Mouse (Mus musculus): Measurements from ENCODE around the gene Pnkd. TPM values are rescaled to one million over a fixed set of nuclear protein-coding genes. Genes with fewer than 3 reads are reported as not detected.

The Pnkd gene
- polyA plus RNA-seq, 1 experiment from 2014 or later: 169 TPM

DNA sequence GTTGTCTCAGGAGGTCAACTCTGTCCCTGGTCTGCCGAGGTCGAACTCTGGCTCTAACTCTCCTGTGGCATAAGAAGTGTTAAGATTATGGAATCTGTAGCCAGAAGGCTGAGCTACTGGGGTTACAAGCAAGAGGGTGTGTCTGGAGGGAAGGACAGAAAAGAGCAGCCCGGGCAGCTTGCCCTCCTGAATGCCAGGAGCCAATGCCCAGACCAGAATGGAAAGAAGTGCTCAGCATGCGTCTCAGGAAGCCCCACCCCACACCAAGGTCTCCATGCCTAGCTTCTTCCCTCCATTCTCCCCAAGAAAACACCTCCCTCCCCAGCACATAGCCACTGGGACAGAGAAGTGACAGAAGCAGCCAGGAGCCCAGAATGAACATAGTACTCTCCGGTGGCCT, 14.3 kb downstream of the Pnkd start:
- DNase-seq (ENCODE audit: low spot score) (no peak), ATAC-seq (replicated peaks; ENCODE audit: low FRiP score, low read depth) (no peak)
- H3K9me3 ChIP-seq (replicated peaks; ENCODE audit: low read length): no peaks in the 10 kb centered on the region
- no peak overlapping the region for H3K4me2 ChIP-seq (ENCODE audit: low read length)
- H3K27me3 ChIP-seq (ENCODE audit: insufficient read depth, low read length): no peaks in the 10 kb centered on the region
- H3K27ac ChIP-seq: 0 out of 2 replicates have a peak overlapping the region, but pooled peaks have one; percentile 13
- H3K4me3 ChIP-seq (replicated peaks; ENCODE audit: low read depth, low read length): no peak overlapping the region
- no peak for TF ChIP-seq CTCF (IDR thresholded peaks at IDR 0.05; ENCODE audit: low read depth)
- no peak overlapping the region for H3K9ac ChIP-seq (ENCODE audit: low read depth, low read length)
- WGBS: 53% methylated on average over 5 of the region's 5 CpGs
- H3K4me1 ChIP-seq (replicated peaks; ENCODE audit: insufficient read depth, low read length): peaks cover 61% of the 10 kb centered on the region
- no peaks in the 10 kb centered on the region for H3K36me3 ChIP-seq (ENCODE audit: insufficient read depth, low read length)

DNA sequence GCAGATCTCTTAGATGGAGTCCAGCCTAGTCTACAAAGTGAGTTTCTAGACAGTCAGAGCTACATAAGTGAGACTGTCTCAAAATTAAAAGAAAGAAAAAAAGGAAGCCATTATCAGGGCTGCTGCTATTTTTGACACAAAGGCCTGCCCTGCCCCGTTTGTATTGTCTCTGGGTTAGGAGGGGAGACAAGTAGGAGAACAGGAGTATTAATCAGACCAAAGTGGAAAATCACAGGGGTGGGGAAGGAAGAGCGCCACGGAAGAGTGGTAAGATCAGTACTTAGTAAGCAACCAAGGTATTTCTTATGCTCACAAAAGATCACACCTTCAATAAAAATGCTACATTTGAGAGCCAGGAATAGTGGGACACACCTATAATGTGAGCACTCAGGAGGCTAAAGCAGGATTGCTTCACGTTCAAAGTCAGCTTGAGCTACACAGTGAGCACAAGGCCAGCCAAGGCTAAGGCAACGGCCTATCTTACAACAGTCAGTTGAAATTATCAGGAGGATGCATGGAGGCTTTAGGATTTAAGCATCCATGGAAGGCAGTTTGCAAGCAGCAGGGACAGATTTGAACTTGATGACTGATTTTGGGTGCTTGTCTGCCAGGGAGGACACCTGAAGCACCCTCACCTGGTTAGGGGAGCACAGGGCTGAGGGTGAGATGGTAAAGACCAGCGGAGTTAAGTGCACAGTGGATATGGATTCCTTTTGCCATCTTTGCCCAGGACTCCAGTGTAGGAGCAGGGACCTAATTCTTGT, 15.8 kb downstream of the Pnkd start:
- Histone ChIP-seq H3K4me3 (replicated peaks; ENCODE audit: low read depth, low read length) (no peak overlapping the region), H3K27ac (no peak overlapping the region), H3K36me3 (ENCODE audit: insufficient read depth, low read length) (no peaks in the 10 kb centered on the region), H3K9me3 (replicated peaks; ENCODE audit: low read length) (no peaks in the 10 kb centered on the region), H3K27me3 (ENCODE audit: insufficient read depth, low read length) (no peaks in the 10 kb centered on the region), H3K9ac (ENCODE audit: low read depth, low read length) (no peak overlapping the region), H3K4me2 (ENCODE audit: low read length) (no peak overlapping the region), H3K4me1 (replicated peaks; ENCODE audit: insufficient read depth, low read length) (peaks cover 52% of the 10 kb centered on the region)
- no peak for TF ChIP-seq CTCF (IDR thresholded peaks at IDR 0.05; ENCODE audit: low read depth)
- 79% methylated on average over 6 of the region's 6 CpGs for WGBS
- DNase-seq (ENCODE audit: low spot score) (no peak), ATAC-seq (replicated peaks; ENCODE audit: low FRiP score, low read depth) (no peak)

DNA sequence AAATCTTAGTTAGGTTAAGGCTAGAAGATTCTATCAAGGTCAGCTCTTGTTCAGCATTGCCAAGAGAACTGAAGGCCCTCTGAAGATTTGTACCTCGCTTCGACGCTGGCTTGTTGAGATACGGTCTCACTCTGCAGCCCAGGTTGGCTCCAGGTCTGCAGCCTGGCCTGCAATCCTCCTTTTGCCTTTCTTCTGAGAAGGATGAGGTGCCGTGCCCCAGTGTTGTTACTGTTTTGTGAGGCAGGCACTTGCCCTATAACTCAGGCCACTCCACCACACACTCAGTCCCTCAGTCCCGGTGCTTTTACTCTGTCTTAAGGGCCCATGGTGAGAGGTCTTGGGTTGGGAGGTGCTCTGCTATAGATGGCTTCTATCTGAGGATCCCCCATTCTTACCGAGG, 17.5 kb downstream of the Pnkd start:
- Histone ChIP-seq H3K27ac (no peak overlapping the region), H3K27me3 (ENCODE audit: insufficient read depth, low read length) (no peaks in the 10 kb centered on the region), H3K4me1 (replicated peaks; ENCODE audit: insufficient read depth, low read length) (peaks cover 35% of the 10 kb centered on the region), H3K9me3 (replicated peaks; ENCODE audit: low read length) (no peaks in the 10 kb centered on the region), H3K9ac (ENCODE audit: low read depth, low read length) (no peak overlapping the region), H3K36me3 (ENCODE audit: insufficient read depth, low read length) (no peaks in the 10 kb centered on the region), H3K4me3 (replicated peaks; ENCODE audit: low read depth, low read length) (no peak overlapping the region), H3K4me2 (ENCODE audit: low read length) (peak overlapping the region; percentile 94; the same call in 1 of the 2 replicates)
- TF ChIP-seq CTCF (IDR thresholded peaks at IDR 0.05; ENCODE audit: low read depth): no peak
- DNase-seq (ENCODE audit: low spot score) (no peak), ATAC-seq (replicated peaks; ENCODE audit: low FRiP score, low read depth) (no peak)
- 67% methylated on average over 7 of the region's 7 CpGs for WGBS

DNA sequence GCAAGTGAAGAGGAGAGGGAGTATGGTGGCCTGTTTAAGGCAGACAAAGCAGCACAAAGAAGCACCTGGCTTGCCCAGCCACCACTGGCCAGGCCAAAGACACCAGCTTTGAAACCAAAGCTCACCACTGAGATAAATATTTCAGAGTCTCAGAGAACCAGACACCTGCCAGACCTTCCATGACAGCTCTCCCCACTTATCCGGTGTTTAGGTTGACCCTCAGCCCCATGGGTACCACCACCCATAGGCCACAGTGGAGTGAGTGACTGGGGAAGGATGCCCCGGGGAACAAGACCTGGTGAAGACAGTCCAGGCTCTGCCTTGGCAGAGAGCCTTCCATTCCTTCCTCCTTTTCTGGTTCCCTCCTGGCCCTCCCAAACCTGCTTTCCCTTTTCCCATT, 18.1 kb downstream of the Pnkd start:
- peak overlapping the region; percentile 94 for H3K4me2 ChIP-seq (ENCODE audit: low read length)
- no peaks in the 10 kb centered on the region for H3K9me3 ChIP-seq (replicated peaks; ENCODE audit: low read length)
- TF ChIP-seq CTCF (IDR thresholded peaks at IDR 0.05; ENCODE audit: low read depth): no peak
- no peak overlapping the region for H3K9ac ChIP-seq (ENCODE audit: low read depth, low read length)
- DNase-seq (ENCODE audit: low spot score) (no peak), ATAC-seq (replicated peaks; ENCODE audit: low FRiP score, low read depth) (no peak)
- peak overlapping the region; percentile 68; the same call in 1 of the 2 replicates for H3K4me3 ChIP-seq (replicated peaks; ENCODE audit: low read depth, low read length)
- WGBS: 56% methylated on average over 2 of the region's 2 CpGs
- H3K4me1 ChIP-seq (replicated peaks; ENCODE audit: insufficient read depth, low read length): peaks cover 29% of the 10 kb centered on the region
- H3K27me3 ChIP-seq (ENCODE audit: insufficient read depth, low read length): no peaks in the 10 kb centered on the region
- peak overlapping the region; percentile 20; the same call in 1 of the 2 replicates for H3K27ac ChIP-seq
- H3K36me3 ChIP-seq (ENCODE audit: insufficient read depth, low read length): no peaks in the 10 kb centered on the region

DNA sequence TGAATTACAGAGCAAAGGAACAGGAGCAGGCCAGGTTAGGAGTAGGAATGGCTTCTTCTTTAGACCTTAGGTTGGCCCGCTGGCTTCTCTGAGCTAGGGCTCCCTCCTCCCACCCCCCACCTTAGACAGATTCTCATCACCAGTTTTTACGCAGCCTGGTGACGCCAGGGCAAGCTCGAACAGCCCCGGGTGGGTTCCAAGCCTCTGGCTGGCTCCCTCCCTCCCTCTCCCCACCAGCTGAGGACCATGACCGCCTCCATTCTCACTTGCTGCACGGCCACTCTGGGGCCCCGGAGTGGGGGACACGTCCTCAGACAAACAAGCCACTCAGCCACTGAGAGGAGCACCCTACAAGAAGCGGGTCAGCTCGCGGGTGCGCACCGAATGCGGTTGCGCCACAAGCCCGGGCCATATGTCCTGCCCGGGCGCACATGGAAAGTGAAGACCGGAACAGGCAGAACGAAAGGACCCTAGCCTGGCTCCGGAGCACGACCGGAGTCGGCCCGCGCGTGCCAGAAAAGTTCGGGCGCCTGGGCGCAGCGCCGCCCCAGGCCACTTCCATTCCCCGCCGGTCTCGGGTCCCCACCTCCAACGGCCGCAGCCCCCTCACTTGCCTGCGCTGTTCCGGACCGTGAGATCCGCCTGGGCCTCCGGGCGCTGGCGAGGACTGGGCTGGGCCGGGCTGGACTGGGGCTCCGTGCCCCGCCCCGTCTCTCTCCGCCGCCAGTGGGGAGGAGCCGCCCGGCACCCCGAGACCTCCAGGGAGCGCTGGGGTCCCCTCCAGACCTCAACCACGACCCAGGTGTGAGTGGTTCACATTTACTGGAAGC, 19.0 kb downstream of the Pnkd start:
- Histone ChIP-seq H3K4me3 (replicated peaks; ENCODE audit: low read depth, low read length) (peak overlapping the region; percentile 68), H3K9me3 (replicated peaks; ENCODE audit: low read length) (no peaks in the 10 kb centered on the region), H3K27ac (peak overlapping the region; percentile 92), H3K27me3 (ENCODE audit: insufficient read depth, low read length) (no peaks in the 10 kb centered on the region), H3K4me2 (ENCODE audit: low read length) (peak overlapping the region; percentile 94), H3K9ac (ENCODE audit: low read depth, low read length) (peak overlapping the region; percentile 88), H3K36me3 (ENCODE audit: insufficient read depth, low read length) (no peaks in the 10 kb centered on the region), H3K4me1 (replicated peaks; ENCODE audit: insufficient read depth, low read length) (peaks cover 25% of the 10 kb centered on the region)
- ATAC-seq (replicated peaks; ENCODE audit: low FRiP score, low read depth): peak; percentile 87
- peak; percentile 86 for DNase-seq (ENCODE audit: low spot score)
- TF ChIP-seq CTCF (IDR thresholded peaks at IDR 0.05; ENCODE audit: low read depth): peak; percentile 30; the same call in 1 of the 2 replicates
- 0% methylated on average over 56 of the region's 56 CpGs for WGBS

DNA sequence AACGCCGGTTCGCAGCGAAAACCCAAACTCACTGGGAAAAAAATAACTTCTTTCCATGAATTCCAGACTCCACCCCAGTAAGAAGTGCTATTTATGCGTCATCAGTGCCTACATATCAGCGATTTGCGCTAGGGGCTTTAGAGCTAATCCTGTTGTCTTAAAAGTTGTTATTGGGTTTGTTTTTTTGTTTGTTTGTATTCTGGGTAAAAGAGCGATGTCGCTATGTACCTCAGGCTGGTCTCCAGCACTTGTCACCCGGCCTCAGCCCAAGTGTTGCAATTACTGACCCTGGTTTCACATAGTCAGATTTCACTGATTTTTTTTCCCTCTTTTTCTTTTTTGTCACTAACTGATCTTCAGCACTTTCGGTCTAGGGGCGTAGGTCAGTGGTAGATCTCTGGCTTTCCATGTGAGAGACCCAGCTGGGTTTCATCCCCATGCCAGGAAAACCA, 19.6 kb downstream of the Pnkd start:
- DNase-seq (ENCODE audit: low spot score): no peak
- ATAC-seq (replicated peaks; ENCODE audit: low FRiP score, low read depth): no peak

More for the DNA sequence above, 19.6 kb downstream of the Pnkd start:
- Histone ChIP-seq H3K27me3 (ENCODE audit: insufficient read depth, low read length) (no peaks in the 10 kb centered on the region), H3K4me2 (ENCODE audit: low read length) (peak overlapping the region; percentile 94), H3K4me1 (replicated peaks; ENCODE audit: insufficient read depth, low read length) (peaks cover 21% of the 10 kb centered on the region), H3K27ac (peak overlapping the region; percentile 92), H3K9ac (ENCODE audit: low read depth, low read length) (peak overlapping the region; percentile 88), H3K36me3 (ENCODE audit: insufficient read depth, low read length) (no peaks in the 10 kb centered on the region), H3K9me3 (replicated peaks; ENCODE audit: low read length) (no peaks in the 10 kb centered on the region), H3K4me3 (replicated peaks; ENCODE audit: low read depth, low read length) (peak overlapping the region; percentile 68)
- TF ChIP-seq CTCF (IDR thresholded peaks at IDR 0.05; ENCODE audit: low read depth): no peak
- WGBS: 5% methylated on average over 12 of the region's 12 CpGs

All from kidney, postnatal 0 days (tissue).